24 mouse cellular contexts compared by ENCODE assay signal in genomic region chr2:61247956-61248355, GRCm38 (mm10).
DNase-seq lines count a peak whose midpoint lies in the region; ATAC-seq and TF ChIP-seq lines count a peak whose summit lies in the region.
"Had no signal": no experiment of that assay in that cellular context is flagged by ENCODE, and none has a peak within 500 bp of the region (broad histone marks: within the 10 kb centered on the region; RNA-seq: fewer than 3 reads in every experiment).

No protein-coding gene starts in this region.

- no peaks in the 10 kb centered on the region for H3K4me1 ChIP-seq in hindbrain, postnatal 0 days (ENCODE audit: insufficient read depth, low read length)
- H3K4me1 ChIP-seq in hindbrain, embryonic 11.5 days (replicated peaks; ENCODE audit: control insufficient read depth, insufficient read depth, low read length), result no peaks in the 10 kb centered on the region
- no peaks in the 10 kb centered on the region for H3K4me1 ChIP-seq in forebrain, postnatal 0 days (ENCODE audit: insufficient read depth)

- H3K27ac ChIP-seq in hindbrain, postnatal 0 days, result no peak overlapping the region
- H3K27ac ChIP-seq in hindbrain, embryonic 11.5 days (ENCODE audit: low read depth, low read length), result no peak overlapping the region
- H3K27ac ChIP-seq in forebrain, postnatal 0 days (ENCODE audit: low read depth, low read length), result no peak overlapping the region
- H3K27ac ChIP-seq: embryonic facial prominence, embryonic 15.5 days; forebrain, embryonic 12.5 days; heart, embryonic 13.5 days; hindbrain, embryonic 14.5 days had no signal

- intact Hi-C loops in heart, postnatal 14 days (cut with DNase I), result no loop called here

- no peaks in the 10 kb centered on the region for H3K36me3 ChIP-seq in hindbrain, postnatal 0 days (ENCODE audit: insufficient read depth, low read length)
- no peaks in the 10 kb centered on the region for H3K36me3 ChIP-seq in hindbrain, embryonic 11.5 days (ENCODE audit: control insufficient read depth, insufficient read depth, low read length)
- no peaks in the 10 kb centered on the region for H3K36me3 ChIP-seq in forebrain, postnatal 0 days (ENCODE audit: insufficient read depth)
- H3K36me3 ChIP-seq: embryonic facial prominence, embryonic 15.5 days; forebrain, embryonic 12.5 days; G1E; heart, embryonic 13.5 days had no signal

- H3K9ac ChIP-seq in hindbrain, postnatal 0 days (replicated peaks; ENCODE audit: low read length), result no peak overlapping the region
- H3K9ac ChIP-seq in hindbrain, embryonic 11.5 days (ENCODE audit: low read depth, low read length), result no peak overlapping the region
- no peak overlapping the region for H3K9ac ChIP-seq in forebrain, postnatal 0 days
- H3K9ac ChIP-seq: embryonic facial prominence, embryonic 15.5 days; forebrain, embryonic 12.5 days; heart, embryonic 13.5 days; hindbrain, embryonic 14.5 days had no signal

- ATAC-seq in hindbrain, postnatal 0 days, result no peak
- ATAC-seq in hindbrain, embryonic 11.5 days (ENCODE audit: low FRiP score), result no peak
- ATAC-seq in forebrain, postnatal 0 days, result no peak
- ATAC-seq: activated CD4-positive, CD25-positive, alpha-beta regulatory T cell, adult 4 months; CD4-positive, CD25-positive, alpha-beta regulatory T cell, adult 4 months; forebrain, embryonic 16.5 days; intestine, embryonic 16.5 days; Patski had no signal

- WGBS in hindbrain, postnatal 0 days, result 78% methylated on average over 4 of the region's 4 CpGs
- 92% methylated on average over 4 of the region's 4 CpGs for WGBS in hindbrain, embryonic 11.5 days
- WGBS in forebrain, postnatal 0 days, result 79% methylated on average over 4 of the region's 4 CpGs

- TF ChIP-seq CTCF in hindbrain, postnatal 0 days (IDR thresholded peaks at IDR 0.05; ENCODE audit: low read depth), result no peak
- no peak for TF ChIP-seq CTCF in forebrain, postnatal 0 days (IDR thresholded peaks at IDR 0.05; ENCODE audit: low read depth)

- DNase-seq in hindbrain, postnatal 0 days (ENCODE audit: low spot score), result peak; percentile 15
- DNase-seq in hindbrain, embryonic 11.5 days (ENCODE audit: low spot score), result no peak
- peak; percentile 84 for DNase-seq in 3T3-L1 (ENCODE audit: low read depth, low spot score)
- peak; percentile 49 for DNase-seq in Muller cell, postnatal 12 days (ENCODE audit: inconsistent ontology term)
- peak; percentile 49 for DNase-seq in fibroblast of lung, adult 2 months (ENCODE audit: low read depth)
- no peak for DNase-seq in heart, postnatal 14 days
- DNase-seq in forebrain, postnatal 0 days, result no peak
- DNase-seq in kidney, postnatal 10 days, result no peak
- DNase-seq: adrenal gland, postnatal 25 days; cerebellum, adult 8-10 months; cerebellum, postnatal 14 days; gastrocnemius, postnatal 36 days; heart, adult 11 months; kidney, adult 2 months had no signal

- H3K9me3 ChIP-seq in hindbrain, postnatal 0 days (ENCODE audit: low read length), result no peaks in the 10 kb centered on the region
- no peaks in the 10 kb centered on the region for H3K9me3 ChIP-seq in hindbrain, embryonic 11.5 days (ENCODE audit: control insufficient read depth, low read length)
- no peaks in the 10 kb centered on the region for H3K9me3 ChIP-seq in forebrain, postnatal 0 days (ENCODE audit: low read length)
- H3K9me3 ChIP-seq: embryonic facial prominence, embryonic 15.5 days; forebrain, embryonic 12.5 days; G1E; heart, embryonic 13.5 days had no signal

- no peak overlapping the region for H3K4me2 ChIP-seq in hindbrain, postnatal 0 days (ENCODE audit: low read depth, low read length)
- no peak overlapping the region for H3K4me2 ChIP-seq in hindbrain, embryonic 11.5 days (replicated peaks; ENCODE audit: low read depth, low read length)
- H3K4me2 ChIP-seq in forebrain, postnatal 0 days (ENCODE audit: low read depth), result no peak overlapping the region
- H3K4me2 ChIP-seq: embryonic facial prominence, embryonic 15.5 days; forebrain, embryonic 12.5 days; heart, embryonic 13.5 days; hindbrain, embryonic 14.5 days had no signal

- no peaks in the 10 kb centered on the region for H3K27me3 ChIP-seq in hindbrain, postnatal 0 days (ENCODE audit: insufficient read depth, low read length)
- no peaks in the 10 kb centered on the region for H3K27me3 ChIP-seq in hindbrain, embryonic 11.5 days (ENCODE audit: control insufficient read depth, insufficient read depth, low read length)
- no peaks in the 10 kb centered on the region for H3K27me3 ChIP-seq in forebrain, postnatal 0 days (ENCODE audit: insufficient read depth, low read length)
- H3K27me3 ChIP-seq: embryonic facial prominence, embryonic 15.5 days; heart, embryonic 13.5 days; Patski had no signal

- H3K4me3 ChIP-seq in hindbrain, postnatal 0 days (ENCODE audit: low read length), result no peak overlapping the region
- no peak overlapping the region for H3K4me3 ChIP-seq in hindbrain, embryonic 11.5 days (ENCODE audit: low read depth, low read length)
- H3K4me3 ChIP-seq in forebrain, postnatal 0 days (ENCODE audit: low read depth, low read length), result no peak overlapping the region
- H3K4me3 ChIP-seq: embryonic facial prominence, embryonic 15.5 days; forebrain, embryonic 12.5 days; heart, embryonic 13.5 days had no signal

Comparison
In these comparisons a context has a peak if more than half of its experiments do, and no peak if none do; other contexts are left out.
1. DNase-seq: peak in hindbrain, postnatal 0 days (single experiment), 3T3-L1 (single experiment), Muller cell, postnatal 12 days (single experiment) and fibroblast of lung, adult 2 months (single experiment); none in hindbrain, embryonic 11.5 days (single experiment), heart, postnatal 14 days (0 of 2), forebrain, postnatal 0 days (single experiment) and kidney, postnatal 10 days (single experiment).